Mouse (Mus musculus) intestine, embryonic 14.5 days (tissue): ENCODE measurements at regions not wholly inside any gene's neighbourhood (a gene's known extent, or its start where the extent isn't known, plus 50 kb on each side); places are given as distances from the start of the nearest gene placed in this dataset.

ENCODE experiments used
- ATAC-seq: fragments of 200-750 bp; cut with Nextera tagmentation; replicated peaks from 2 replicates; pipeline ENCODE4 v1.8.0; 2017; ENCODE audit warnings: low read depth, moderate number of reproducible peaks, moderate TSS enrichment, moderate library complexity; ENCODE audit not compliant: low FRiP score, low TSS enrichment
- DNase-seq: peaks from one replicate; pipeline ENCODE4 v3.0.0-alpha.2; 2018; ENCODE audit warnings: low spot score
- H3K27ac ChIP-seq: fragments of 300-500 bp; sonication (generic); 2 replicates; pipeline ENCODE4 v1.5.1; 2014; ENCODE audit warnings: low read depth, mild to moderate bottlenecking, control low read depth
- H3K27me3 ChIP-seq: fragments of 300-500 bp; sonication (generic); replicated peaks from 2 replicates; pipeline ENCODE4 v1.6.1; 2014; ENCODE audit warnings: low read length, control low read depth; ENCODE audit not compliant: control insufficient read depth, insufficient read depth
- H3K36me3 ChIP-seq: fragments of 300-500 bp; sonication (generic); 2 replicates; pipeline ENCODE4 v1.6.1; 2014; ENCODE audit warnings: low read length, control low read depth; ENCODE audit not compliant: control insufficient read depth, insufficient read depth
- H3K4me1 ChIP-seq: fragments of 300-500 bp; sonication (generic); replicated peaks from 2 replicates; pipeline ENCODE4 v1.6.1; 2014; ENCODE audit warnings: low read length, control low read depth, mixed read lengths; ENCODE audit not compliant: control insufficient read depth, insufficient read depth
- H3K4me2 ChIP-seq: fragments of 300-500 bp; sonication (generic); 2 replicates; pipeline ENCODE4 v1.6.1; 2014; ENCODE audit warnings: low read length
- H3K4me3 ChIP-seq: fragments of 300-500 bp; sonication (generic); 2 replicates; pipeline ENCODE4 v1.5.1; 2014; ENCODE audit warnings: low read depth, low read length, control low read depth, mixed read lengths
- H3K9ac ChIP-seq: fragments of 300-500 bp; sonication (generic); 2 replicates; pipeline ENCODE4 v1.6.1; 2014; ENCODE audit warnings: mild to moderate bottlenecking, low read length
- H3K9me3 ChIP-seq: fragments of 300-500 bp; sonication (generic); 2 replicates; pipeline ENCODE4 v1.6.1; 2016; ENCODE audit warnings: low read length, control low read depth; ENCODE audit not compliant: control insufficient read depth
- WGBS: fragments of 180-500 bp; shearing (Covaris S2); extraction: QIAGEN DNeasy Blood & Tissue Kit; methylation state at CpG from one replicate; pipeline ENCODE4 v1.1.7; 2014; 5-methylcytosine and 5-hydroxymethylcytosine counted together

- Histone ChIP-seq H3K27me3 (no peaks in the 10 kb centered on the region), H3K27ac (no peak overlapping the region), H3K4me1 (no peaks in the 10 kb centered on the region), H3K9me3 (no peaks in the 10 kb centered on the region), H3K9ac (no peak overlapping the region), H3K4me3 (no peak overlapping the region), H3K36me3 (no peaks in the 10 kb centered on the region), H3K4me2 (no peak overlapping the region)
- DNase-seq (no peak), ATAC-seq (no peak)
- 51% methylated on average over 3 of the region's 3 CpGs for WGBS
Observed at GRCm38 (mm10) chr19:37821243-37821642, 123.6 kb downstream of the Cyp26a1 start.

GRCm38 (mm10) chr19:37821671-37822190 is 124.1 kb downstream of the Cyp26a1 start:
- H3K4me1 ChIP-seq = no peaks in the 10 kb centered on the region
- H3K4me2 ChIP-seq = no peak overlapping the region
- H3K4me3 ChIP-seq = no peak overlapping the region
- no peaks in the 10 kb centered on the region for H3K36me3 ChIP-seq
- H3K27ac ChIP-seq = no peak overlapping the region
- H3K9me3 ChIP-seq = no peaks in the 10 kb centered on the region
- no peaks in the 10 kb centered on the region for H3K27me3 ChIP-seq
- DNase-seq (no peak), ATAC-seq (no peak)
- 87% methylated on average over 3 of the region's 3 CpGs for WGBS
- no peak overlapping the region for H3K9ac ChIP-seq

- no peaks in the 10 kb centered on the region for H3K36me3 ChIP-seq
- H3K4me3 ChIP-seq = no peak overlapping the region
- WGBS = 86% methylated on average over 5 of the region's 5 CpGs
- DNase-seq = no peak
- no peak overlapping the region for H3K4me2 ChIP-seq
- H3K27ac ChIP-seq = no peak overlapping the region
- no peak for ATAC-seq
- H3K9ac ChIP-seq = no peak overlapping the region
- no peaks in the 10 kb centered on the region for H3K9me3 ChIP-seq
- no peaks in the 10 kb centered on the region for H3K4me1 ChIP-seq
- H3K27me3 ChIP-seq = no peaks in the 10 kb centered on the region
Observed at GRCm38 (mm10) chr19:37824155-37824554, 126.6 kb downstream of the Cyp26a1 start.

GRCm38 (mm10) chr19:37831406-37831805 is 133.8 kb downstream of the Cyp26a1 start:
- Histone ChIP-seq H3K27ac (no peak overlapping the region), H3K4me1 (no peaks in the 10 kb centered on the region), H3K9ac (no peak overlapping the region), H3K27me3 (no peaks in the 10 kb centered on the region), H3K9me3 (no peaks in the 10 kb centered on the region), H3K36me3 (no peaks in the 10 kb centered on the region), H3K4me3 (no peak overlapping the region), H3K4me2 (no peak overlapping the region)
- no peak for ATAC-seq
- no peak for DNase-seq

GRCm38 (mm10) chr19:37836900-37837299 is 139.3 kb downstream of the Cyp26a1 start:
- H3K4me1 ChIP-seq = no peaks in the 10 kb centered on the region
- ATAC-seq (no peak), DNase-seq (no peak)
- no peak overlapping the region for H3K27ac ChIP-seq
- no peaks in the 10 kb centered on the region for H3K27me3 ChIP-seq
- H3K9ac ChIP-seq = no peak overlapping the region
- 46% methylated on average over 5 of the region's 5 CpGs for WGBS
- H3K36me3 ChIP-seq = no peaks in the 10 kb centered on the region
- no peaks in the 10 kb centered on the region for H3K9me3 ChIP-seq
- no peak overlapping the region for H3K4me3 ChIP-seq
- no peak overlapping the region for H3K4me2 ChIP-seq
